Mouse (Mus musculus) embryonic fibroblast, embryonic 13.5 days (primary cell): ENCODE measurements at regions not wholly inside any gene's neighbourhood (a gene's known extent, or its start where the extent isn't known, plus 50 kb on each side); places are given as distances from the start of the nearest gene placed in this dataset.

Experiments used
- CTCF ChIP-seq: IDR thresholded peaks from 2 replicates; pipeline ENCODE4 v1.5.1; 2011; ENCODE audit warnings: mild to moderate bottlenecking, control low read depth, low read length, moderate library complexity, borderline replicate concordance; ENCODE audit not compliant: insufficient read depth
- POLR2A ChIP-seq: IDR thresholded peaks from 2 replicates; pipeline ENCODE4 v1.6.1; 2011; ENCODE audit warnings: low read depth, mild to moderate bottlenecking, control low read depth, low read length, moderate library complexity

DNA sequence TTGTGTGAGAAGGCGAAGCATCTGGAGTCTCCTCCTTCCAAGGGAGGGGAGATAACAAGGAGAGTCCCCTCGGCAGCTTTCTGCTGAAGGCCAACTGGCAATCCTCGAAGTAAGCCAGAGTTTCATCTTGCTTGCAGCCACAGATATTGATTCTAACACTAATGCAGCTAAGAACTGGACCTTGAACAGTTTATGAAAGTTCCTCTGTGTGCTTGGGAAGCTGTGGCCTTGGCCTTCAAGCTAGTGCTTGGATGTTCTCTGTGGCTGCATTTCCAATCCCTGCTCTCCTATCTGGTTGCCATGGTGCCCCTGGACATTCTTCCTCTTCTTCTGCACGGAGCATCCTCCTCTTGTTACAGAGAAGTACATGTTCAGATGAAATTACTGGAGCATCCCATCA, 614.8 kb upstream of the Clint1 start:
- TF ChIP-seq POLR2A (no peak), CTCF (no peak)
